Mouse (Mus musculus) gastrocnemius, postnatal 14 days (tissue): ENCODE measurements at regions not wholly inside any gene's neighbourhood (a gene's known extent, or its start where the extent isn't known, plus 50 kb on each side); places are given as distances from the start of the nearest gene placed in this dataset.

Source experiments
- DNase-seq: peaks from one replicate; pipeline ENCODE4 v3.0.0; 2021; ENCODE audit warnings: mixed read lengths
- intact Hi-C: fragments of 180-260 bp; cut with DNase I; formaldehyde crosslinking; loops from one replicate; pipeline ENCODE4 v1.15.1; 2025; ENCODE audit warnings: low total_unique reads

DNA sequence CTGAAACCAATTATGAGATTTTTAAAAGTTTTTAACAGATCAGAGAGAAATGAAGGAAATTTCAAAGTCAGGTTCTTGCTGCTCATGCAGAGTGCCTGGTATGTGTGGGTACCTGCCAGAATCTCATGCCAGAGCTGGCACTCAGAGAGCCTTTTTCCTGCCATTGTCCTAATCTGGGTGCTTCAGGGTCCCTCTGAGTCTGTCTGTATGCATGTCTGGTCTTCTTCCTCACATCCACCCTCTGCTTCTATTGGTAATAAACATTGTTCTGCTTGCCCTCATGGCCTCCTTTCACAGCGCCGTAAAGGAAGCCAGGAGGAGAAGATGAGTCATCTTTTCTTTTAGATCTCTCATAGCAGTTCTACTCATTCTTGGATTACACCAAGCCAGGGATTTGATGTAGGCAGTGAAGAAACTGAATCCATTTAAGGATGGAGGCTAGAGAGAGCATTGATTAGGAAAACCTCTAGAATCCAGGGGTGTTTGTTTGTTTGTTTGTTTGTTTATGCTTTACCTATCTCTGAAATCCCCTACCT lies 55.8 kb upstream of the Bmper start:
- intact Hi-C loops, result no loop called here
- no peak for DNase-seq

DNA sequence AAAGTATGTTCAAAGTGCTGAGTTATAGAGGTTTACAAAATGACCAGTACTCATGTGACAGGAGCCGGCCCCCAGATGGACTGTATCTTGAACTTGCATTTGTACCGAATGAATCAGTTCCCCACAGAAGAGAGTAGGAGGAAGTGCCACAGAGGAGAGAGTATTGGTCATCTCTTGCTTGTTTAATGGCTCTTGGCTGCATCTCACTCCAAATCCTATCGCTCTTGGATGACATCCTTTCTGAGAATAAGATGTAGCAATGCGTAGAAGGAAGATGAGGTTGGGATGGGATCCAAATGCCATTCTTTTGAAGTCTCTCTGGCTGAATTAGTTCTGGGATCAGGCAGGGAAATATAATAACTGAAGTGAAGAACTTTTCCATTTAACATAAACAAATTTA lies 55.2 kb upstream of the Bmper start:
- no peak for DNase-seq
- intact Hi-C loops, result no loop called here

DNA sequence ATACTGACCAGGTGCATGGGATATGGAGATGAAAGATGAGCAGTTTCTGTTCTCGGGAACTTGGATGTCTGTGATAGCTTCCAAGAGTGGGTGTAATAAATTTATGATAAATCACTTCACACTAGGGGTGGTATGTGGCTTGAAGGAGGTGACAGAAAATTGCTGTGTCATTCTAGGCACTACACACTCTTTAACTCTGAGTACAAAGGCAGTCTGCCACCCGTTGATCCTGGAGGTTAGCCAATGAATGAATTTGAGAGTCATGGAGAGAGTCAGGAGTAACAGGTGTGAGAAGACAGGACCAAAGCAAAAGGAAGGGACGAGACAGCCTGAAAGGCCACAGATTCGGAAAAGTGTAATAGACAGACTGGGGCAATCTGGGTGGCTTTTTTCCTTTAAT lies 54.7 kb upstream of the Bmper start:
- DNase-seq, result no peak
- intact Hi-C loops, result no loop called here

DNA sequence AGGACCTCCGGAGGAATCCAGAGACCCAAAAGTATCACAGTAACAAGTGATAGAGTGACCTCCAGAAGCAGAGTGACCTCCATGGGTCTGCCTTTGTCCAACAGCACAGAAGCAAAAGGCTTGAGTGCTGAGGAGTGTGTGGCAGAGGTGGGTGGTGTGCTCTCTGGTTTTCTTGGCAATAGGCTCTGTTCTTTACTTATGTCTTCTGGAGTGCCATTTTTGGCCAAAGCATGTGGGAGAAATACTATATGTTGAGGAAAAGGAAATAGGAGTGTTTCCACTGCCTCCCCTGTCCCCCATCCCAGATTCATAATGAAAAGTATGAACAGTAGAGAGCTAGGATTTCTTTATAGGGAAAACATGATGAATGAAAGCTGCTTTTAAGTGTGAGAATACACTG lies 51.5 kb upstream of the Bmper start:
- intact Hi-C loops, result no loop called here
- no peak for DNase-seq
